Mouse (Mus musculus) urinary bladder, postnatal 10 days (tissue): ENCODE measurements around the gene Nt5dc1.
"Not testable (repeated sequence)": the region's sequence is repeated elsewhere in the genome, so short reads cannot be mapped to it uniquely, and the experiment has no call there.

ENCODE experiments used
- DNase-seq: peaks from one replicate; pipeline ENCODE4 v3.0.0; 2022; ENCODE audit warnings: low spot score

Nt5dc1 gene

GRCm38 (mm10) chr10:34312536-34312935 lies 105.8 kb downstream of the Nt5dc1 start:
- no peak for DNase-seq

GRCm38 (mm10) chr10:34309915-34310685 lies 108.3 kb downstream of the Nt5dc1 start:
- DNase-seq, result no peak

DNA sequence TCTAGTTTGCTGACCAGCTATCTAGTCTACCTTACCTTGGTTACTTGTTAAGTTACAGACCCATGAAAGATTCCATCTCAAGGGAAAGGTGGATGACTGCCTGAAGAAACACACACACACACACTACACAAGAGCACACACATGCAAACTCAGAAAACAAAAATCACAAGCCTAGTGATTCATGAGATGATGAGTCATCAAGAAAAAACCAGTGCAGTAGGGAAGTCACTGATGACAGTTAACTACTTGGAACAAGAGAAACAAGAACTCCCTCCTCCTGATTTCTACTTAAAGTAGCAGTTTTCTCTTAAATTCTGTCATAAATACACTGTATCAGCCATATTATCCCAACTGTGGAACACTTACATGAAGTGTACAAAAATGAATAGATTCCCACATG lies 111.3 kb downstream of the Nt5dc1 start:
- no peak for DNase-seq

- no peak for DNase-seq
Observed at GRCm38 (mm10) chr10:34300368-34300767, 118.0 kb downstream of the Nt5dc1 start.

- DNase-seq, result no peak
Observed at GRCm38 (mm10) chr10:34297980-34298753, 120.2 kb downstream of the Nt5dc1 start.

GRCm38 (mm10) chr10:34297299-34297979 lies 120.9 kb downstream of the Nt5dc1 start, which contains the start of gene Tspyl4:
TSS of gene Tspyl4 (plus strand) at chr10:34297442.
- DNase-seq, result peak; percentile 63

DNA sequence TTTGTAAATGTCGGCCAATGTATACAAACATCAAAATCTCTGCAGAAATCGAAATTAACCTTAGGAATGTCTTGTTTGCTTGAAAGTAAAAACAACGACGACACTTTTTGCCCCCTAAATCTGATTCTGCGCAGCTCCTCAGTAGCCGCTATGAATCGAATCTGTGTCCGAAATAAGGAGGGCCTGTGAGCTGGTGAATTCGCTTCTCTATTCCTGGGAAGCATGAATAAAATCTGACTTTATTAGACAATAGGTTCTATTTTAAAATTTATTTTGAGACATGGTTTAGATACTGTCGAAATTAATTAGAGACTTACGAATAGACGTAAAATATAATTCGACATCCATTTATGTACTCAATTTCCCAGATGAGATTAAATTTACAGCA lies 121.4 kb downstream of the Nt5dc1 start:
- no peak for DNase-seq

- DNase-seq, result peak; percentile 25
Observed at GRCm38 (mm10) chr10:34282420-34283238, 135.7 kb downstream of the Nt5dc1 start.

- DNase-seq, result peak; percentile 97
Observed at GRCm38 (mm10) chr10:34281962-34282388, 136.4 kb downstream of the Nt5dc1 start, which contains the start of gene Tspyl1. TSS of gene Tspyl1 (plus strand) at chr10:34282190.

DNA sequence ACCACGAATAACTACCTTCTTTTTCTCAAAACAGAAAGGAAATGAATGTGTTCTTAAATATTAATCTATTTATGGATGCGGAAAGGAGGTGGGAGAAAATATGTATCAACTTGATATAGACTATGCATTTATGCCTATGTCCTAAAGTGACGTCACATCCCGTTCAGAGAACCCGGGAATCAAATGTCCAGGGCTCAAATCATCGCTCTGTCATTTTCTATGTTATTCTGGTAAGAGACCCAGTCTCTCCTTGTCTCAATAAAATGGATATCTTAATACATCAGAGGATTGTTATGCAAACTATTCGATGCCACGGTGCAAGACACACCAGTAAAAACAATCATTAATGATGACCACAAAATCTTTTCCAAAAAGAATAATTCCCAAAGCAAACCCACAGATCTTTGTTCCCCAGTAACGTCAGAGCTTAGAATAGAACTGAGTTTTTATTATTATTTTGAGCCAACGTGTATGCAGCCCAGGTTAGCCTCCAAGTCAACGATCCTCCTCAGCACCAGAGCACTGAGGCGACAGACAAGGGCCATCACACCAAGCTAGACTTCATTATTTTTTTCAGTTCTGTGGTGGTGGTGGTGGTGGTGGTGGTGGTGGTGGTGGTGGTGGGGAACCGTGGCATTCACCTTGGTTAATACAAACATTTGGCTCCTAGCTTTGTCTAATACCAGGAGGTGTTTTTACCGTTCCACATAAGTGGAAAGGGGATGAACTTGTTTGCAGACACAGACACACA lies 137.0 kb downstream of the Nt5dc1 start:
- DNase-seq, result no peak

DNA sequence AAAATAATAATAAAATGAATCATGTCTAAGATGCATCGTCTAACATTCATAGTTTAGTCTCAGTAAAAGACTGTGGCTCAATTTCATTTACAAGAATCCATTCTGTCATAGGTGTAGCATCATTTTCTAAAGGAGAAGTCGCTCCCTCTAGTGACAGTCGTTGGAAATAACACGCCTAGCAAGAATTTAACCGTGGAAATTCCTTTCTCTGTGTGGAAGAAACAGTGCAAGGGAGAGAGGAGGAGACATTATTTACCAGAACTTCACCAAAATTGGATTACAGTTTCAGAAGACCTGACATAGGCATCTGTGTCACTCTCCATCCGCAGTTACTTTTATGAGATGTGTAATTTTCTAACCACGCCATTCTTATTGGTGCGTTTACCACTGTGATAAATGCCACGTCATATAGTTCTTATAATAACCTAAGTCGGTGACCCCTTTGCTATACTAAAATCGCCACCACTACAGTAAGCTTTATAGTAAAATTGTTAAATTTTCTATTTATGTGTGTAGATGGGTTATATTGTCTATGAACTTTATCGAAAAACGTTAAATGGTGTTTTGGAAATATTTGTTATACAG lies 137.7 kb downstream of the Nt5dc1 start:
- DNase-seq, result no peak

GRCm38 (mm10) chr10:34271681-34272080 lies 146.7 kb downstream of the Nt5dc1 start:
- no peak for DNase-seq

DNA sequence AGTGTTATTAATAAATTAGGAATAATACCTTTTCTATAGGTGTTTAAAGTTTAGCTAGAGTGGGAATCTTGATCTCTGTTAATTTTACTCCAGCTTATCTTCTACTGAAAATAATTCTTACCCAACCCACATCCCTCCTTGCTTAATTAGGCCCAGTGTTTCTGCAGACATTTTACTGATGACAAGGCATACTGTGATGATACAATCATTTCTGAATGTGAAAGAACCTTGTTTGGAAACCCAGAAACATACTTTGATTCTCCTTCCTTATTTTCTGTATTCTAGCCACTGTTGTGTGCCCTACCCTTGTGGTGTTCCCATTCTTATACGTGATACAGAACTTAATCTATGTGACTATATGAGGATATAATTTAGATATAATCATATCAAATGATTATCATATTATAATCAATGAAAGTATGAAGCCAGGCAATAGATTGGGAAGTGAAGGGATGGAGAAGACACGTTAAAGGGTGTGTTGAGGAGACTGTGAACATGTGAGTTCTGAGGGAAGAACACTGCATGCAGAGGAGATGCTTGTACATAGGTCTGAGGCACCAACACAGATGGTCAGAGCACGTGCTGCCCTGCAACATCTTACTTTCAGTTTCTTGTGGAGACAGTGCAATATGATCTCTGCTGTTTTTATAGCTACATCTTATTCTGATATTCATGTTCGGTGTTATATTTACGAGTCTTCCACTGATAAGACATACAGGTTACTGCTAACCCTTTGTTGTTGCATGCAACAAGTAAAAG lies 150.9 kb downstream of the Nt5dc1 start:
- no peak for DNase-seq

GRCm38 (mm10) chr10:34265106-34265505 lies 153.2 kb downstream of the Nt5dc1 start:
- no peak for DNase-seq

- DNase-seq, result not testable (repeated sequence)
Observed at GRCm38 (mm10) chr10:34252833-34253232, 165.5 kb downstream of the Nt5dc1 start.

DNA sequence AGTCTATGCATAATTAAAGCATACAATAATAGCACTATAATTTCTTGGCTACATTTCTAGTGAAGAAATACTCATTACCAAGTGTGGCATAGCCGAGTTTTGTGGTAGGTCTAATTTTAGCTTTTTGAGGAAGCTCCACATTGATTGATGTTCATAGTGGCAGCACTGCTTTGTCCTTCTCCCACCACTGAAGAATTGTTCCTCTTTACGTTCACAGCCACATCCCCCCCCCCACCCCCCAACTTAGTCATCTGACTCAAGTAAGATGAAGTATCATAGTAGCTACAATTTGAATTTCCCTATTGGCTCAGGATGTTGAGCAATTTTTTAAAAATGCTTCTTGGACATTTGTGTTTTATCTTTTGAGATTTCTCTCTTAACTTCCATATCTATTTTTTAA lies 168.8 kb downstream of the Nt5dc1 start:
- DNase-seq, result no peak

DNA sequence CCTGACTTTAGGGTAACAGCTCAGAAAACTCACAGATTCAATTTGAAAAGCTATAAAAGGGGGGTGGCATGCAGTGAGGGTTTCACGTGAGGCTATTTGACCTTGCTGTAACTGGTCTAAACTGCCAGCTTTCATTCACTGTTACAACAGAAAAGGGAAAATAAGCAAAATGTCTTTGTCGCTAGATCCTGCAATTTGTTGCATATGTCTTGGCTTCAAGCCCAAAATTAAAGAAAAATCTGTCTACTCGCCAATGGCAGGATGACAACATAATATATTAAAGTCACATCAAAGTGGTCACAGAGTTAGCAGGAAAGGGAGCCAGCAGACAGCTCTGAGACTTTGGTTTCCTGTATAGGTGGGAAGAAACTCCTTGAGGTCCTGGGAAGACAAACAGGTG lies 170.6 kb downstream of the Nt5dc1 start:
- DNase-seq, result no peak

DNA sequence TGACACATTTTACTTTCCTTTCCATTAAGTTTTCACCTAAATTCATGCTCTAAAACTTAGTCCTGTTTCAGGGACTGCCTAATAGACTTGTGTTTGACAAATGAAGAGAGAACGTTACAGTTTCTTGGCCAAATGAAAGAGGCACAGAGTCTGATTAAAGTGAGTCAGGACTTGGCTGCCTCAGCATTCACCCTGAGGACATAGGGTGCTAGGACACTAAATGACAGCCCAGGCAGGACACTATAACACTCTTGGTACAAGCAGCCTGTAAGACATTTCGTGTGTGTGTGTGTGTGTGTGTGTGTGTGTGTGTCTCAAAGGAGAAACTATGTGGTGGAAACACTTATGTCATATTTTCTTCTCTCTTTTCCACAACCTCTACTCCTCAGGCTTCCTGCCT lies 172.2 kb downstream of the Nt5dc1 start:
- no peak for DNase-seq

DNA sequence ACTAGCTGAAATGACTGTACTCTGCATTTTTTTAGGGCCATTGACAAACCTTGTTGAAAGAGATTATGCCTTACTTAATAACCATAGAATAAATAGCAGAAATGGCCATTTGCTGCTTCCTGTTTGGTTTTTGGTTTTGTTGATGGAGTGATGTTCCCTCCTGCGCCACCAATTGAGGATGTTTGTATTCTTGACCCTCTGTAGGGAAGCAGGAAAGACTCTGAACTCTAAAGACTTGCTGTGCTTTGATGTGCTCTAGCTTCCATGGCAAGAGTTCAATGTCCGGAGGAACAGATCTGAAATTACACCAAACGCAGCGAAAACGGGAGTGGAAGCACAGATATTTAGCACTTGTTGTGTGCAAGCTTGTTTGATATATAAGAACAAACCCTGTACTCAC lies 173.6 kb downstream of the Nt5dc1 start:
- DNase-seq, result no peak

DNA sequence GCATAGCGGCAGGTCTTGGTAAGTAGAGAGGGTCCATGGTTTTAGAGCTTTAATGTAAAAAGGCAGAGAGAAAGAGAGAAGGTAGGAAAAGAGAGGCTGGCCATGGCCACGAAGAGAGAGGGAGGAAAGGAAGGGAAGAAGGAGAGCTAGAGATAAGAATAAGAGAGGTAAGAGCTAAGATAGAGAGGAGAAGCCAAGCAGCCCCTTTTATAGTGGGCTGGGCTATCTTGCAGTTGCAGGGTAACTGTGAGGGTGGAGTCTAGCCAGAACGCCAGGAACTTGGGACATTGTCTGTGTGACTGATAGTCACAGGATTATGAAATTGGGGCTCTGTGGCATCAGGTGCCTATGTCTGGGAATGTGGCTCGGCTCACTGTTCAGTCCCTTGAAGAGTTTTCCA lies 179.8 kb downstream of the Nt5dc1 start:
- DNase-seq, result no peak
